Mouse (Mus musculus): ENCODE measurements around the gene Dmrta2. TPM values are rescaled to one million over a fixed set of nuclear protein-coding genes. Genes with fewer than 3 reads are reported as not detected.

Dmrta2 gene
- polyA plus RNA-seq, 1 experiment from 2014 or later: 0.05 TPM

GRCm38 (mm10) chr4:109974655-109975380 is 3.0 kb upstream of the Dmrta2 start:
- ATAC-seq (ENCODE audit: insufficient read depth): no peak
- H3K27ac ChIP-seq (ENCODE audit: low read depth): no peak overlapping the region
- no peaks in the 10 kb centered on the region for H3K4me1 ChIP-seq (ENCODE audit: insufficient read depth)
- H3K9ac ChIP-seq: no peak overlapping the region
- no peak for TF ChIP-seq CTCF (IDR thresholded peaks at IDR 0.05; ENCODE audit: low read depth)
- WGBS: 3% methylated on average over 33 of the region's 33 CpGs
- no peak overlapping the region for H3K4me3 ChIP-seq (ENCODE audit: low read depth, low read length)
- no peaks in the 10 kb centered on the region for H3K36me3 ChIP-seq (ENCODE audit: insufficient read depth)
- no peak overlapping the region for H3K4me2 ChIP-seq
- H3K27me3 ChIP-seq (ENCODE audit: insufficient read depth, low read length): peaks cover 93% of the 10 kb centered on the region
- no peak for DNase-seq
- H3K9me3 ChIP-seq (ENCODE audit: low read depth, low read length): no peaks in the 10 kb centered on the region

GRCm38 (mm10) chr4:109975381-109976240 is 2.2 kb upstream of the Dmrta2 start:
- Histone ChIP-seq H3K36me3 (ENCODE audit: insufficient read depth) (no peaks in the 10 kb centered on the region), H3K9me3 (ENCODE audit: low read depth, low read length) (no peaks in the 10 kb centered on the region), H3K4me3 (ENCODE audit: low read depth, low read length) (no peak overlapping the region), H3K9ac (no peak overlapping the region), H3K4me1 (ENCODE audit: insufficient read depth) (no peaks in the 10 kb centered on the region), H3K4me2 (no peak overlapping the region), H3K27ac (ENCODE audit: low read depth) (no peak overlapping the region), H3K27me3 (ENCODE audit: insufficient read depth, low read length) (peaks cover 100% of the 10 kb centered on the region)
- no peak for DNase-seq
- no peak for TF ChIP-seq CTCF (IDR thresholded peaks at IDR 0.05; ENCODE audit: low read depth)
- ATAC-seq (ENCODE audit: insufficient read depth): no peak
- 10% methylated on average over 25 of the region's 25 CpGs for WGBS

- 1% methylated on average over 34 of the region's 34 CpGs for WGBS
- H3K4me2 ChIP-seq: no peak overlapping the region
- H3K36me3 ChIP-seq (ENCODE audit: insufficient read depth): no peaks in the 10 kb centered on the region
- no peaks in the 10 kb centered on the region for H3K9me3 ChIP-seq (ENCODE audit: low read depth, low read length)
- no peak overlapping the region for H3K4me3 ChIP-seq (ENCODE audit: low read depth, low read length)
- DNase-seq (peak; percentile 20), ATAC-seq (ENCODE audit: insufficient read depth) (no peak)
- peaks cover 100% of the 10 kb centered on the region for H3K27me3 ChIP-seq (ENCODE audit: insufficient read depth, low read length)
- no peak overlapping the region for H3K9ac ChIP-seq
- H3K27ac ChIP-seq (ENCODE audit: low read depth): no peak overlapping the region
- no peak for TF ChIP-seq CTCF (IDR thresholded peaks at IDR 0.05; ENCODE audit: low read depth)
- no peaks in the 10 kb centered on the region for H3K4me1 ChIP-seq (ENCODE audit: insufficient read depth)
Measured at GRCm38 (mm10) chr4:109976273-109977147, 1.3 kb upstream of the Dmrta2 start.

GRCm38 (mm10) chr4:109978068-109978857 is 410 bp downstream of the Dmrta2 start:
- Histone ChIP-seq H3K27me3 (ENCODE audit: insufficient read depth, low read length) (peaks cover 99% of the 10 kb centered on the region), H3K4me2 (peak overlapping the region; percentile 67), H3K9me3 (ENCODE audit: low read depth, low read length) (no peaks in the 10 kb centered on the region), H3K27ac (ENCODE audit: low read depth) (no peak overlapping the region), H3K36me3 (ENCODE audit: insufficient read depth) (no peaks in the 10 kb centered on the region), H3K4me3 (ENCODE audit: low read depth, low read length) (peak overlapping the region; percentile 40), H3K9ac (no peak overlapping the region; the same call in 1 of the 2 replicates), H3K4me1 (ENCODE audit: insufficient read depth) (no peaks in the 10 kb centered on the region)
- WGBS: under 1% methylated on average over 55 of the region's 56 CpGs
- DNase-seq: no peak
- ATAC-seq (ENCODE audit: insufficient read depth): peak; percentile 11; the same call in 1 of the 2 replicates
- TF ChIP-seq CTCF (IDR thresholded peaks at IDR 0.05; ENCODE audit: low read depth): no peak

- Histone ChIP-seq H3K4me1 (ENCODE audit: insufficient read depth) (no peaks in the 10 kb centered on the region), H3K27me3 (ENCODE audit: insufficient read depth, low read length) (peaks cover 99% of the 10 kb centered on the region), H3K9ac (no peak overlapping the region), H3K4me2 (no peak overlapping the region), H3K36me3 (ENCODE audit: insufficient read depth) (no peaks in the 10 kb centered on the region), H3K4me3 (ENCODE audit: low read depth, low read length) (peak overlapping the region; percentile 40; the same call in 1 of the 2 replicates), H3K27ac (ENCODE audit: low read depth) (no peak overlapping the region), H3K9me3 (ENCODE audit: low read depth, low read length) (no peaks in the 10 kb centered on the region)
- ATAC-seq (ENCODE audit: insufficient read depth): no peak
- TF ChIP-seq CTCF (IDR thresholded peaks at IDR 0.05; ENCODE audit: low read depth): no peak
- 2% methylated on average over 9 of the region's 9 CpGs for whole genome bisulfite sequencing
- DNase-seq: peak; percentile 48
Measured at GRCm38 (mm10) chr4:109978858-109979340, 1.0 kb downstream of the Dmrta2 start.
